Comparison of ENCODE assay signal across 8 mouse cellular contexts in the genomic region with DNA sequence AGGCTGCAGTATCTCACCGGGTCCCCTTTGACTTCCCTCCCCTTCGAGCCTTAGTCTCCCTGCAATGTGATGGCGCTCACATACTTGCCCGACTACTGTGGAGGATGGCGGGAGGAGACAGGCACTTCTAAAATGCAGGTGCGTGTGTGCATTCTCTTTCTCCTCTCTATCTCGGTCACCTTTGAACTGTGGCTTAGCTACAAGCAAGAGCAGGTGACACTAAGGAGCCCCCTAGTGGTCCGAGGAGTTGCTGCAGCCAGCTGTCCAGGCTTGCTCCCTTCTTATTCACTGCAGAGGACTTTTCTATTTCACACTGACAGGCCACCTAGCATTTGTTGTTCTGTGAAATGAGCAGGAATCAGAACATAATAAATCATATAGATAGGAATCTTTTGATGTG. TPM values are rescaled to one million over a fixed set of nuclear protein-coding genes. Genes with fewer than 3 reads are reported as not detected.
DNase-seq lines count a peak whose midpoint lies in the region; TF ChIP-seq lines count a peak whose summit lies in the region.

No protein-coding gene starts in this region.

- no peak overlapping the region for H3K27ac ChIP-seq in left cerebral cortex, adult 2 months

- DNase-seq in left cerebral cortex, adult 2 months (ENCODE audit: extremely low spot score in 1 of 2, low spot score in 2 of 2): peak; percentile 66 to 72
- DNase-seq in left cerebral cortex, adult 8-10 months (ENCODE audit: low spot score in 2 of 2): no peak
- peak; percentile 87 to 89 for DNase-seq in cerebellum, postnatal 14 days
- peak; percentile 82 for DNase-seq in gastrocnemius, adult 18-20 months (ENCODE audit: low spot score)
- peak; percentile 73 for DNase-seq in induced T-regulatory cell, adult 2 months (ENCODE audit: low read depth)
- peak; percentile 53 to 56 for DNase-seq in left cerebral cortex, postnatal 36 days (ENCODE audit: low spot score in 2 of 2)
- DNase-seq in mesoderm, embryonic 11.5 days (ENCODE audit: low read depth, low spot score): peak; percentile 82
- peak; percentile 17 to 61 for DNase-seq in spleen, postnatal 10 days (ENCODE audit: low spot score in 2 of 2)

- H3K4me3 ChIP-seq in left cerebral cortex, adult 2 months: no peak overlapping the region

- intact Hi-C loops in left cerebral cortex, adult 2 months (cut with DNase I): loop anchor here (1.0 kb wide), 2 partner anchors 76 to 84 kb away; no protein-coding TSS in a partner anchor
- intact Hi-C loops in left cerebral cortex, postnatal 36 days (cut with DNase I): loop anchor here (2.0 kb wide), 1 partner anchor 84 kb away; no protein-coding TSS in a partner anchor

- TF ChIP-seq CTCF in left cerebral cortex, adult 2 months (IDR thresholded peaks at IDR 0.05): peak; percentile 95

RNA-seq across cellular contexts. Expression of gene Hhipl1, which starts 13.1 kb away (rescaled TPM):
- 1 to 10 TPM; 7.1 to 7.4 TPM for total RNA-seq in left cerebral cortex, adult 2 months (2021)
- 10 to 100 TPM in 3 of 4 experiments, 1 to 10 TPM in 1; 9.4 to 11.2 (median 10.7) TPM for total RNA-seq in left cerebral cortex, adult 8-10 months (2022)
- 1 to 10 TPM; 1.1 to 1.2 TPM for total RNA-seq in gastrocnemius, adult 18-20 months (2021)
- 1 to 10 TPM; 7.8 to 8.1 TPM for total RNA-seq in left cerebral cortex, postnatal 36 days (2021)

RNA-seq across cellular contexts. Expression of gene Ccdc85c, which starts 17.7 kb away (rescaled TPM):
- 10 to 100 TPM; 73.7 to 79.3 TPM for total RNA-seq in left cerebral cortex, adult 2 months (2021)
- total RNA-seq in left cerebral cortex, adult 8-10 months (2022): 10 to 100 TPM; 71.7 to 85.8 (median 80.1) TPM
- total RNA-seq in gastrocnemius, adult 18-20 months (2021): 10 to 100 TPM; 39.4 to 42.6 TPM
- 10 to 100 TPM; 75.2 to 77.4 TPM for total RNA-seq in left cerebral cortex, postnatal 36 days (2021)

RNA-seq across cellular contexts. Expression of gene Cyp46a1, which starts 41.2 kb away (rescaled TPM):
- total RNA-seq in left cerebral cortex, adult 2 months (2021): 100 to 1,000 TPM; 270 to 290 TPM
- 100 to 1,000 TPM; 254 to 259 (median 256) TPM for total RNA-seq in left cerebral cortex, adult 8-10 months (2022)
- total RNA-seq in gastrocnemius, adult 18-20 months (2021): under 1 TPM; 0.11 to 0.21 TPM
- total RNA-seq in left cerebral cortex, postnatal 36 days (2021): 100 to 1,000 TPM; 293 to 297 TPM

Comparison
In these comparisons a context has a peak if more than half of its experiments do, and no peak if none do; other contexts are left out.
1. DNase-seq: peak in left cerebral cortex, adult 2 months (2 of 2), cerebellum, postnatal 14 days (2 of 2), gastrocnemius, adult 18-20 months (single experiment), induced T-regulatory cell, adult 2 months (single experiment), left cerebral cortex, postnatal 36 days (2 of 2), mesoderm, embryonic 11.5 days (single experiment) and spleen, postnatal 10 days (2 of 2); none in left cerebral cortex, adult 8-10 months (0 of 2).
2. RNA of gene Cyp46a1, which starts 41.2 kb away (total RNA-seq): 293 to 297 TPM in left cerebral cortex, postnatal 36 days, 270 to 290 TPM in left cerebral cortex, adult 2 months and 254 to 259 TPM in left cerebral cortex, adult 8-10 months; 0.11 to 0.21 TPM in gastrocnemius, adult 18-20 months; every median in the first group is over 100 times any median in the second.